Mouse (Mus musculus) naive thymus-derived CD4-positive, alpha-beta T cell, adult 2 months (primary cell): ENCODE data around the gene Grhl3.

Source experiments
- DNase-seq: peaks from one replicate; pipeline ENCODE4 v3.0.0-alpha.2; 2011; ENCODE audit warnings: low read depth

The Grhl3 gene

DNA sequence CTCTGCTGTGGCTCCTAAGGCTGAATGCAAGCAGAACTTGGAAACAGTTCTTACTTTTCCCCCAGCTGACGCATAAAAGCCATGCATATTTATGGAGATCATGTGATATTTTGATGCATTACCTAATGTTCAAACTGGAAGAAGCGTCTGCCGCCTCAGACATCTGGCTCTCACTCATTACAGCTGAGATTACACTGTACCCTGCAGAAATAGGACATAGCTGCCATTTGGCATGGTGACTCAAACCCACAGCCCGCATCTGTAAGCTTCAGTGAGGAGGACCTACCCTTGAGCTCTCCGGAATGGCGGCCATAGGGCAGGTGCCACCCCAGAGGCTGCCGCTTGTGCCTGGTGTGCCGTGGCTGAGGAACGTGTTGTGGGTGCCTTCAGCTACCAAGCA is 42.2 kb downstream of the Grhl3 start:
- no peak for DNase-seq

DNA sequence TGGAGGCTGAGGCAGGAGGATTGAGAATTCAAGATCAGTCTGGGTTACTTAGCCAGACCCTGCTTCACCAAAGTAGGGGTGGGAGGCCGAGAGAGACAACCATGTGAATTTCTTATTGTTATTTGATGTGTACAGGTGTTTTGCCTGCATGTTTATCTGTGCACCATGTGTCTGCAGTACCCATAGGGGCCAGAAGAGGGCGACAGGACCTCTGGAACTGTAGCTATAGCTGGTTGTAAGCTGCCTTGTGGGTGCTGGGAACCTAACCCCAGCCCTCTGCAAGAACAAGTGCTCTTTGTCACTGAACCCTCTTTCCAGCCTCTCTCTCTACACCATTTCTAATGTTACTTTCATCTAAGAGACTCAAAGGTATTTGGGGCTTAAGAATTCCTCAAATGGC is 43.2 kb downstream of the Grhl3 start:
- no peak for DNase-seq

DNA sequence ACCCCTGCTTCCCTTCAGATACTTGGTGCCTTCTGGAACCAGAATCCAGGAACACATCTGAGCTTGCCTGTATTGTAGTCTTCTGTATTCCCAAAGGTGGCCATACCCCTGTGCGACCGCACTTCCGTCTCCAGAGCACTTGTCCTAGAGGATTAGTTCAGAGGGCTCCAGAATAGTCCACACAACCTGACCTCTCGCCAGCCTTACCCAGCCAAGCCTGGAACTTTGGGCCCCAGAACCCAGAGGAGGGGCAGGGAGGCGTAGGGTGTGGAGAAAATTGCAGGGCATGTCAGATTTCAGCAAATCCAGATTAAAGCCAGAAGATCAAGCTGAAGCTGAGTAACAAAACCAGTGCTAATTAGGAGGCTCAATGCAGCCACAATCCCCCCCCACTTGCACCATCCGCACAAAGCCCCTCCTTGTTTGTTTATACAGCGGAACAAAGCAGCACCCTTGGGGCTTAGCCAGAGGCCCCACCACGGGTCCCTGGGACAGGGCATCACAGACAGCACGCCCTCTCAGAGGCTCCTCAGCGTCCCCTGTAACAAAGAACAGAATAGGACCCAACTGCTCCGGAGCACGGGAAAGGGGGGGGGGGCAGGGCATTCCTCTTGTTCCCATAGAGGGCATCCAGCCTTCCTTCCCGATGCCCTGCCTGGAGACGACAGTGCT is 47.3 kb downstream of the Grhl3 start:
- DNase-seq: no peak

DNA sequence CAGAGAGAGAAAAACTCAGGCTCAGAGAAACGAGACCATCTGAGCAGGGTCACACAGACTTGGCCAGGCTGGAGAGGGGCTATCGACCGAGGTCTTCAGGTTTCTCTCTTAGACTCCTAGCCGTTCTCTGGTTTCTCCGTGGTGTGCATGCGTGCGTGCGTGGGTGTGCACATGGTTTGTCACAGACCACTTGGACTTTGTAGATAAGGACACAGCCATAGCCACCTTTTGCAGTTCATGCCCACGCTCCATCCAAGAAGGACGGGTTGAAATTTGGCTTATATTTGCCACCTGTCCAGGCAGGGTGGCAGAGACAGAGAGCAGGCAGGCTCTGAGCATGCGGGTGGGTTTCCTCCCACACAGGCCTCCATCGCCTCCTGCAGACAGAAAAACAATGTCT is 48.4 kb downstream of the Grhl3 start:
- DNase-seq: no peak

DNA sequence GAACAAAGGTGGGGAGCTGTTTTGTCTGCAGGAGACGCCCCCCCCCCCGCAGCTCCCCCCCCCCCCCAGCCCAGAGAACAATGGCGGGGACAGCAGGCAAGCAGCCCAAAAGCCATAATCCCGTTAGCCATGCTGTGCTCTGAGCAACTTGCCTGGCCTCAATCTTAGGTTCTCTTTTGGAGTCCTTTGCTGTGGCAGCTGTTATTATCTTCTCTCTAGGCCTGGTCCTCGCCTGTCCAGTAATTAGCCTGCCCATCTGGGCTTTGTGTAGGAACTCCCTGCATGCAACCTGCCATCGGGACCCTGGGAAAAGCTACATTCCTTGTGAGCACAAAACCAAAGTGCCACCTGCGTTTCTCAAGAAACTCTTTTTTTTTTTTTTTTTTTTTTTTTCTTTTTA is 49.5 kb downstream of the Grhl3 start:
- DNase-seq: no peak

DNA sequence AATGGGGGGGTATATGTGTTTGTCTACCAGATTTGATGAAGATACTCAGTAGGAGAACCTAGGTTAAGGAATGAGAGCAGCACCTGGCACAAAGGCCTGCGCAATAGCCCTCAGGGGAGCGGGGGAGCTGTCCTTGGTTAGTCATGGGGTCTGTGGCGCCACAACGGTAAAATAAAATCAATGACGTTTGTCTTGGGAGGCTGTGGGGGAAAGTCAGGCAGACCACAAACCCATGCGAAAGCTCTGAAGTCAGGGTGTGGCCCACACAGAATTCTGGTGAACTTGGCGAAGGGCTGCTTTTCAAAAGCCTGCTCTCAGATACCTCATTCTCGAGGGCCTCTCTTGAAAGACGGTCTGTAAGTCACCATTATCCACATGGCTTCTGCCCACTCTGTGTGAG is 53.0 kb downstream of the Grhl3 start:
- DNase-seq: peak; percentile 67

DNA sequence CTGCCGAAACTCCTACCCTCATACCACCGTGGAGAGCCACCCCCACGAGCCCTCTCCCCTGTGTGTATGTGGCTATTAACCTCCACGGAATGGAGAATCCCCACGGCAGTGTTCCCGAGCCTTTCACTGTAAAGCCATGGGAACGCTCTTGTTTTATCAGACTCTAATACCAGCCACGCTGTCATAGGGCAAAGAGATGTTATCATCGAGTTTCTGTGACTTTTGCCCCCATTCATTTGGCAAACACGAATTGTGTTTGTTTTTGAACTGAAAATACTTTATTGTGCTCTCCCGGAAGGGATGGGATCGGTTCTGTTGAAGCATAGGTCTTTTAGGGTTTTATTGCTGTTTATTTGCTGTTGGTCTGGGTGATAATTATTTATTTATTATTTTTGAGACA is 55.3 kb downstream of the Grhl3 start:
- DNase-seq: no peak

DNA sequence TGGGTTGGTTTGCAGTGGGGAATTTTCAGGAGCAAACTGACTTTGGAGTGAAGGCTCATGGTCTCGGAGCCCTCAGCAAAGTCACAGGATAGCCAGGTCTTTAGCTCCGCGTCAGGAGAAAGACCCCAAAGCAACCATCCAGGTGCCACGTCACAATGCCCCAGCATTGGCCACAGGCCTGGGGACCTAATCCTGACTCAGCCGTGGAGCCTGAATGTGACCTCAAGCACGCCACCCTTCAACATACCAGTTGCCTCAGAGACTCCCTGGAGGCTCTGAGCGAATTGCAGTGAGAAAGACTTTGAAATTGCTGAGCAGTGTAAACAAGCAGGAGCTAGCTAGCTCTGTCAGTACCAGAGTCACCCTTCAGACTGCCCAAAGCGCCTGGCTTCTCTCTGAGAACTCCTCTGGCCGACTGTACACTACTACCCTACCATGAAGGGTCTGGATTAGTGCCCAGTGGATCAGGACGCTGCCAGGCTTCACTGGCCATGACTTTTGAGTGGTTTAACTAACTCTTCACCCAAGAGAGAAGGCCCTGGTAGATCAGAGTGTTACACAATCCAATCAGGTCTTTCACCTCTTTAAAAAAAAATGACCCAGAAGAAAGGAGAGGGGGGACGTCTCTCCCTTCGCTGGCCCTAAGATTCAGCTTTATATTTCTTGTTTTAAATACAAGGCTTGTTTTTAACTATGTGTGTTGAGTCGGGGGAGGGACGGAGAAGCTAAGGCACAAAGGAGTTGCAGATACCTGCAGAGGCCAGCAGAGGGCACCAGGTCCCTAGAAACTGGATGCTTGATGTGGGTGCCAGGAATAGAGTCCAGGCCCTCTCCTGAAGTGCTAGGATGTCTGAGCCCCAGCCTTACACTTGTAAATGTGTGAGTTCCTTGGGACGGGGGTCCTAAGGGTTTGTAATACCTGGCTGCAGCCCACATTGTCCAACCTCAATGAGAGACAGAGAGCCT is 56.8 kb downstream of the Grhl3 start:
- DNase-seq: peak; percentile 76

DNA sequence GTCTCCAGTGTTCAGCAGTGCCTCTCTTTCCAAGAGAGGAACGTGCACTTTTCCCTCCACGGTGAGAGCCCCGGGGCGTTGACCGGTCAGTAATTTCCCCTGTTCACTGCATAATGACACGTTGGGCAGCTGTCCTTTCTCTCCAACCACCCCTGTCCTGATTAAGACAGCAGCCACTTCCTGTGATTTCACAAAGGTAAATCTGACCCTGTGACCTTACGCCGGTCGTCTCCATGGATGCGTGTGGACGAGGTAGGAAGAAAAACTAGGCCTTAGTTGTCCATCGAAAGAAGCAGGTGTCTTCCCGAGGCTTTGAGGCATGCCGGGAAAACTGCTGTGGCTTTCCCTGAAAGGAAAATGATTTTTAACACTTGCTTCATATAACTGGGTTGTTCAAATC is 58.5 kb downstream of the Grhl3 start:
- DNase-seq: no peak

DNA sequence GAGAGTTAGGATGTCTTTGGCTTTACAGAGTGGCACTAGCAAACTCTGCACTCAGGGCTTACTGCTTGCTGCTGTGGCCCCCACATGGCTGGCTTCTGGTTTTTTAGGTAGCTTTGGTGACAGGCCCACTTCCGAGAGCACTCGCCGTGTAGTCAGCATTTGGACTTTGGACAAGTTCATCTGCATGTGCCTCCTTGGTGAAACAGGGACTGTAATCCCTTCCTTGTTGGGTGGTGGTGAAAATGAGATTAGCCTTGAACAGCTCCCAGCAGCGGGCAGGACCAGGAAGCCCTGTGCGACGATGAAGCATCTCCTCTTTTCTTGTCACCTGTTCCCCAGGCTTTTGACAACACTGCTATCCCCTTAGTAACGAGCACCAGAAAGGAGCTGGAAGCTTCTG is 59.6 kb downstream of the Grhl3 start:
- no peak for DNase-seq

DNA sequence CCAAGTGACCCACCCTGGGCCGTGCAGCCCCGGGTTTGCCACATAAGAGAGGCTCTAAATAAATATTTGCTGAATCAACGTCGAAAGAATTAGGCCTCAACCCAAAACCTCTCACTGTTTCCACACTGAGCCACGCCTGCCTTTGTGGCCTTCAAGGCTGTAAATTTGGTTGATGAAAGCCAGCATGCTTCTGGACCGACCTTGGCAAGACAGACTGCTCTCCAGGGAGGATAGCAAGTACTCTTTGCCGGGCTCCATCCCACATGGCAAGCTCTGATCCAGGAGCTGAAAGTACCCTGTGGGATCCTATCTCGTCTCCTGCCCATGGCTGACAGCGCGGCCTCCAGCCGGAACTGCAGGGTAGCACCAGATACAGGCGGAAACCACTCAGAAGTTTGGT is 63.9 kb downstream of the Grhl3 start:
- no peak for DNase-seq

DNA sequence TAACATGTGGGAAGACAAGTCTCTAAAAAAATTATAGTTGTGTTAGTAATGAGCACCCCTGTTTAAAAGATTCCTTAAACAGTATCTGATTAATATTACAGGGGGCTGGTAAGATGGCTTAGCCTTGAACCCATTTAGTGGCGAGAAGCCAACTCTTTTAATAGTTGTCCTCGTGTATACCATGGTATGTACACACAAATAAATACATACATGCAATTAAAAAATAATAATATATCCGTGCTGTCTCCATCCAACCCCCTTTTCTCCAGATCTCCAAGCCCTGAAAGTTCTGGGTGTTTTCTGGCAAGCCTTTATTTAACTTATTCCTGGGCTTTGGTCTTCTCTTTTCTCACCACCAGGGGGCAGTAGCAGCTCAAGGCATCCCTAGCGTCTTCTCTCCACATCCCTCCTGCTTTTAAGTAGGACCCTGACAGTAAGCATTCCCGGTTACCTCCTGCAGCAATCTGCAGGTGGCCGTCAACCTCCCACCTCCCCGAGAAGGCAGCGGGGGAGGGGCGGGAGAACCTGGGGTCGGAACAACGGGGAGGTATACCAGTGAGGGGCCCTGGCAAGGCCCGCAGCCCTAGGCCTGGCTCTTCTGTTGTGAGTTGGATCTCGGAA is 64.9 kb downstream of the Grhl3 start:
- peak; percentile 81 for DNase-seq

DNA sequence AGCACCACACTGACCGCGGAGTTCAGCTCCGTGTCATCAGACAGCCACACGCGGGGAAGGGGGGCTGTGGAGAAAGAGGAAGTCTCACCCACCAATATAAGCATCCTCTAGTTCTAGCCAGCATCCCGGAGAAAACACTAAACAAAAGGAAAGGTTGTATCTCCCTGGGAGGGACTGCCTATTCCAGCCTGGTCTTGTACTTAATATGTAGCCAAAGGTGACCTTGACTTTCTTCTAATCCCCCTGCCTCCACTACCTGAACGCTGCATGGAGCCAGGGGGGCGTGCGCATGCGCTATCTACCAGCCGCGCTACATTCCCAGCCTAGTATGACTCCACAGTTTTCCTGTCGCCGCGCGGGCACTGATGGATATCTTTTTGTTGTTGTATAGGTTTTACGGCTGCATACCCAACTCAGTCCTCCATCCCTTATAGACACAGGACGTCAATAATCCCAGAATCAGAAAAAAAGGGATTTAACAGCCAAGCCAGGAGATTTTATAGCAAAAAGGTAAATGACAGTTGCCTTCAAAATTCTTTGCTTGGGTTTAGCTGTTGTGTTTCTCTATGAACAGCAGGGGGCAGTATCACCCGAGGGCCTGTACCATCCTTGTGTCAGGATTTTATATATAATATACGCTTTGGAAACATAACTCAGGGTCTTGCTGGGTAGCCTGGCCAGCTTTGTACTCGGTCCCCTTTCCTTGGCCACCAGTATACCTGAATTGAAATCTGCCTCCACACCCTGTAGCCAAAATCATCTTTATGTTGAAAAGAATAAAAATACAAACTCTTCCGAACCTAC is 65.7 kb downstream of the Grhl3 start:
- DNase-seq: peak; percentile 65

DNA sequence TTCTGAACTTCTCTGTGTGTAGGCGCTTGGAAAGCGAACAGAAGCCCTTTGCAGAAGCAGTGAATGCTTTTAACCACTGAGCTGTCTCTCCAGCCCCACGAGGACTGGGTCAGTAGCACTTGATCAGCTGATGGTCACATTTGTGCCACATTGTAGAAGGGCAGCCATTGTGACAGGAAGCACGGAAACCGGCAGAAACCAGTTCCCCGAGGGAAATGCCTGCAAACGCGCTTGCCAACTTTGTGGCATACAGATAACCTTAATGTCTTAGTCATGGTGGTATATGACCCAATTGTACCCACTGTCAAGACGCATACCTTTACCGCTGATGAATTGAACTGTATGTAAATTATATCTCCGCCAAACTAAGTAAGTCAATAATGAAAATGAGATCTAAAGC is 67.6 kb downstream of the Grhl3 start:
- no peak for DNase-seq

DNA sequence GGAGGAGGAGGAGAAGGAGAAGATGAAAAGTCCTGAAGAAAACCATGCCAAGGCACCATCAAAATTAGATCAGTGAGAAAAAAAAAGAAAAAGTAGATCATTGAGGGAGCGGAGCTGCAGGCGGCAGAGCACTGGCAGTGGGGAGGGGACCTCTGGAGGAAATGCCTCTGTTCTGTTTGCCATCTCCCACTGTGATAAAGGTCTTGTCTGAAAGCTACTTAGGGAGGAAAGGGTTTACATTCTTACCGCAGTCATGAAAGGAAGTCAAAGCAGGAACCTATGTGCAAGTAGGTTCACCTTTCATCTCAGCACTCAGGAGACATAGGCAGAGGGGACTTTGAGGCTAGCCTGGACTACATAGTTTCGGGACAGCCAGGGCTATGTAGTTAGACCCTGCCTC is 71.8 kb downstream of the Grhl3 start:
- DNase-seq: peak; percentile 76

DNA sequence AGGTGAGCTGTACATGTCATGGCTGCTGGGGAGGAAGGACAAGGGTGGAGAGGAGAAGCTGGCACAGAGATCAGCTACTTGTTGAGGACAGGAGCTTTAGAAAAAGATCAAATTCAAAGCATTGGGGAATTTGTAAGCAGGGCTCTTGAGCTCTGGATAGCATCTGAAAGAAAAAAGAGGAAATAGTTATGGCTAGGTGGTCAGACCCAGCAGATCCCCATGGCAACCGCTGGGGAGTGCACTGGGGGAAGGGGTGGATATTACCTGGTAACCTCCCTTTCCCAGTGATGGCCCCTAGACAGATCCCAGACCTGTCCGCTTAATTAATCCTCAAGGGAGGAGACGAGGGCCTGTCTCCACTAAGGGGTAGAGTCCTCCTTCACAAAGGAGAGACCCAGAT is 73.6 kb downstream of the Grhl3 start:
- DNase-seq: no peak

DNA sequence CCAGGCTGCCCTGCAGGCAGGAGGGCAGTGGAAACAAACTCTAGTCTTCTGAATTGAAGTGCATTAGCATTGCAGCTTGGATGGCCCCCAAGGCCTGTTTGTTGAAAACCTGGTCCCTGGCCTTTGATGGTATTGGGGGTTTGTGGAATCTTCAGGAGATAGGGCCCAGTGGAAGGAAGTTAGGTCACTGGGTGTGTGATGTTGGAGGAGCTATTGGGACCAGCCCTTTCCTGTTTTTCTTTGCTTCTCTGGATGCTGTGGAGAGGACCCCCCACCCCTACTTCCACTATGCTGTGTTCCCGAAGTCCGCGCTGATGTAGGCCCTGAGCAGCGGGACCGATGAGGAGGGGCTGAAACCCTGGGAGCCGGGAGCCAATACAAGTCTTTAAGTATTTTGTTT is 75.3 kb downstream of the Grhl3 start:
- DNase-seq: no peak

DNA sequence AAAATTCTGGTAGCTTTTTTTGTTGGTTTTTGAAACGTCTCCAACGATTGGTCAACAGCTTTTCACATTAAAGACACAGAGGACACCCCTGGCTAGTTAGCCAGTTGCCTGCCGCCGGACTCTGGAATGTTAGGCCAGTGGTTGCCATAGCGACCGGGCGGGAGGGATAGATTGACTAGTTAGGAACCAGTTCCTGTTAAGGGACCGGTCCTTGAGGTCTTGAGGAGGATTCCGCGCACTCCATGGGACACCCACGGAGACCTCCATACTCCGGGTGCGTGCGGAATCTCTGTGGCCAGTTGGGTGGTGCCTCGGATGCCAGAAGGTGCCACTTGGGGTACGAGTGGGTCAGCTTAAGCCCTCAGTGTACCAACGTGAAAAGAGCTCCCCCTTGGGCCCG is 77.6 kb downstream of the Grhl3 start:
- no peak for DNase-seq

DNA sequence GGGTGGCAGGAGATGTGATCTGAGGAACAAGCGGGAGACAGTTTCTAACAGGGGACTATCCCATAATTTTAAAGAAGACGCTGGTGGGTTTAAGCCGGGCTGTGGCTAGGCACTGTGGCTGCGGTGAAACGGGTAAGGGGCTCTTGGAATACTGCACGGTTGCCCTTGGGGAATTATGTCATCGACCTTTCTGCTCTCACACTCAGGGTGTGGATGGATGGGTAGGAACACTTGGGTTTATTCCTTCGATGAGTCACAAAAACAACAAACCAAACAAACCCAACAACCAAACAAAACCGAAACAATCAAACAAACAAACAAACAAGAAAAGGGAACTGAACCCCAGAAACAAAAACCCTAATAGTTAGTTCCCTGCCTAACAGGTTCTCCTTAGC is 78.0 kb downstream of the Grhl3 start:
- DNase-seq: no peak

DNA sequence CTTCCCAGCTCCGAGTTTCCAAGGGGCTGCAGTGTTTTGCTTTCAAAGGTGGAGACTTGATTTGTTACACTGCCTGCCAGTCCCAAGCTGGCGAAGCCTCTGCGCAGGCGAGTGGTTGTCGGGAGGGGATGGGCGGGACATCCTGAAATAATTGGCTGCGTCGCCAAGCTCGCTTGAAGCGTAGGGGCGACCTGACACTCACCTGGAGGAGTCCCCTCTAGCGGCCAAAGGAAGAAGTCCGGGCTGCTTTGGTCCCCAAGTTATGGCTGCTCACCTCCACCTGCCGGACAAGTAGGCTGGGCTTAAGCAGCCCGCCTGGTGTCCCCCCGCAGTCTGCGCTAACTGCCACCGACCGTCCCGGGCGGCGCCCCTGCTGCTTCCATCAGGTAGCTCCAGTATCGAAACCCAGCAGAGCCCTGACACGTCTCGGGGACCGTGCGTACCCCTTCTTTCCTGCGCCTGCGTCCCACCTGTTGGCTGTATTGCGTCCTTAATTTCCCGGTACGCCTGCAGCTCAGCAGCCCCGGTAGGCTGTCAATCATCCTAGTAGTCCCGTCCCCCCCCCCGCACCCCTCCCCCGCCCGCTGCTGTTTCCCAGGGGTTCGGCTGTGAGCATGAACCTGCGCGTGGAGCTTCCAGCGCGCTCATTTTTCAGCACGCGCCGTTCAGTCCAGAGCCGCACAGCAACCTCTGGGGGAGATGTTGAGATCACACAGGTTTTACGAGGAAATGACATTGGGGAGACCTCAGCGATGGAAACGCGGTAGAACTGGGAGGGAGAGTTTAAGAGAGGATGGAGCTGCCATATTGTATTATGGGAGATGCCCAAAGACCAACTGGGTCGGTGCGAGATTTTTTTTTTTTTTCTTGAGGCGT is 78.7 kb downstream of the Grhl3 start, which contains the start of the genes Stpg1 and Nipal3:
Stpg1 (plus strand) TSS at position 270 of the 876 bp plus-strand sequence.
Nipal3 (minus strand) TSS at position 518 of the 876 bp plus-strand sequence.
- peak; percentile 95 for DNase-seq
